Mouse (Mus musculus) kidney, adult 2 months (tissue): ENCODE results near the gene Itgae. TPM values are rescaled to one million over a fixed set of nuclear protein-coding genes. Genes with fewer than 3 reads are reported as not detected.

Experiments
- DNase-seq: peaks from one replicate; pipeline ENCODE4 v3.0.0; 2021
- H3K27ac ChIP-seq: fragments of 200-500 bp; 2 replicates; pipeline ENCODE4 v1.5.1; 2012; ENCODE audit warnings: low read depth, low read length, control low read depth, inconsistent platforms; ENCODE audit not compliant: insufficient read depth
- H3K27me3 ChIP-seq: fragments of 200-500 bp; replicated peaks from 2 replicates; pipeline ENCODE4 v1.6.1; 2012; ENCODE audit warnings: mild to moderate bottlenecking, moderate library complexity, low read length, inconsistent platforms; ENCODE audit not compliant: control insufficient read depth, insufficient read depth
- H3K36me3 ChIP-seq: fragments of 200-500 bp; 2 replicates; pipeline ENCODE4 v1.6.1; 2012; ENCODE audit warnings: mild to moderate bottlenecking, moderate library complexity, low read length, inconsistent platforms; ENCODE audit not compliant: control insufficient read depth, insufficient read depth
- H3K4me1 ChIP-seq: fragments of 200-500 bp; 2 replicates; pipeline ENCODE4 v1.6.1; 2011; ENCODE audit warnings: low read length; ENCODE audit not compliant: control insufficient read depth, insufficient read depth
- H3K4me3 ChIP-seq: fragments of 200-500 bp; 2 replicates; pipeline ENCODE4 v1.5.1; 2011; ENCODE audit warnings: mild to moderate bottlenecking, low read depth, low read length, control low read depth; ENCODE audit not compliant: insufficient read depth
- CTCF ChIP-seq: fragments of 200-500 bp; conservative IDR thresholded peaks from 2 replicates; pipeline ENCODE4 v1.5.1; 2011; ENCODE audit warnings: low read depth, mild to moderate bottlenecking, control low read depth, low read length, moderate library complexity, mixed read lengths; ENCODE audit not compliant: insufficient read depth, insufficient read length
- POLR2A ChIP-seq: fragments of 200-500 bp; IDR thresholded peaks from one replicate; pipeline ENCODE4 v1.6.1; 2011; ENCODE audit warnings: low read depth, low read length, control low read depth
- whole genome bisulfite sequencing: fragments of 180-500 bp; shearing (Covaris S2); methylation state at CpG from one replicate; pipeline ENCODE4 v1.1.7; 2018; 5-methylcytosine and 5-hydroxymethylcytosine counted together
- polyA plus RNA-seq: library from polyadenylated mRNA; depleted of rRNA; stranded (reverse); fragments of >200 nt; gene quantifications from 2 replicates; pipeline ENCODE4 v1.2.3, GENCODE M21; 2012

Gene Itgae
- polyA plus RNA-seq, 1 experiment, result 1.0 TPM

DNA sequence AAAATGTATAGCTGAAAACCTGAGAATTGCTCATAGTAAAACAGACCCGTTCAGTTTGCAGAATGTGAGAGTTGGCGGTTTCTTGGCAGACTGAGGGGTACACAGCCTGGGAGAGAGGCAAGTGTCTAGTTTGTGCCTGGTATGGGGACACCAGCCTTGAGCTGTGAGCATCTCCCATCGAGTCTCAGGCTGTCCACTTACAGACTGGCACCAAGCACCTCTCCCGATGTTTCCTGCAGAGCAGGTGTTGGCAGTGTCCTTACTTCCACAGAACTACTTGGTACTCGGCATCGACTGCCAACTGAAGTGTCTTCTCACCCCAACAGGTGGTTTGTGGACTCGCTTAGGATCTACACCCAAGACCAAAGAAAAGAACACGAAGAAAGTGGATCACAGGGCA lies 11.8 kb upstream of the Itgae start:
- WGBS, result 96% methylated on average over 8 of the region's 8 CpGs
- Histone ChIP-seq H3K27me3 (no peaks in the 10 kb centered on the region), H3K27ac (no peak overlapping the region), H3K36me3 (peaks cover 7% of the 10 kb centered on the region), H3K4me1 (no peaks in the 10 kb centered on the region), H3K4me3 (no peak overlapping the region)
- TF ChIP-seq CTCF (no peak), POLR2A (no peak)
- DNase-seq, result no peak

DNA sequence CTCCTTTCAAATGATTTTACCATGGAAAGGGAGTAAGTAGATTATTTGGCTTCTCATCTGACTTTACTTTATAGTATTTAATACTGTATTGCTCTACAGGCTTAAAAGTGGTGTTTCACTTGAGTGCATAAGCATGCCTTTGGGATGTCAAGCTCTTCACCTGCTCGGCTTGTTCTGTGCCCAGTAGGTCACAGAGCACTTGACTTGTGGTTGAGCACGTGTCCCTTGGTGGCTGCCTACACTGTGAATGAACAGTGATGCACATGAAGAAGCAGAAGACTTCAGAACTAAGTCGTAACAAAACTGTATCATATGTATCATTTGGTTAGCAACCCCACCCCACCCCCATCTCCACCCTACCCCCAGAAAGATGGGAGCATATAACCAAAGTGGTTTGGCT lies 10.1 kb upstream of the Itgae start:
- peaks cover 9% of the 10 kb centered on the region for H3K4me1 ChIP-seq
- peak; percentile 63 for DNase-seq
- H3K4me3 ChIP-seq, result no peak overlapping the region
- H3K27me3 ChIP-seq, result no peaks in the 10 kb centered on the region
- no peak for TF ChIP-seq POLR2A
- 53% methylated on average over 3 of the region's 3 CpGs for WGBS
- peaks cover 7% of the 10 kb centered on the region for H3K36me3 ChIP-seq
- H3K27ac ChIP-seq, result no peak overlapping the region

GRCm38 (mm10) chr11:73084303-73084702 lies 6.1 kb upstream of the Itgae start:
- DNase-seq, result no peak
- H3K27ac ChIP-seq, result peak overlapping the region; percentile 29; the same call in 1 of the 2 replicates

DNA sequence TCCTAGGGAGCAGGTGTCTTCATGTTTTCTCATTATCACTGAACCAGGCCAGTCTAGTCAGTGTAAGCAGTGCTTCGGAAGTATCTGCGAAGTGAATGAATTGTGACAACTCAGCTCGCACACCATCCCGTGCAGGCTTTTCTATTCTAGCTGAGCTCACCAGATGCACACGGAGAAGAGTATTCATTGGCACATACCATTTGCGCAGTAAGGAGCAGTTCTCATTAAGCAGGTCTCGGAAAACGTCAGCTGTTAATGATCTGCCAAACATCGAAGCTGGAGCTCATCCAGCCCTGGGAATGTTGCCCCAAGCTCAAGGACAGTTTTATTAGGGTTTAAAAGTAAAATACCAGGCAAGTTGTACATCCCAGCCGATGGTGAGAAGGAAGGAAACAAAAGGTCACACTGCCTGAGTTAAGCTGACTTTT lies 5.6 kb upstream of the Itgae start:
- Histone ChIP-seq H3K27ac (peak overlapping the region; percentile 54), H3K4me1 (peaks cover 11% of the 10 kb centered on the region), H3K4me3 (no peak overlapping the region), H3K36me3 (no peaks in the 10 kb centered on the region; the same call in 1 of the 2 replicates), H3K27me3 (no peaks in the 10 kb centered on the region)
- 12% methylated on average over 10 of the region's 10 CpGs for WGBS
- TF ChIP-seq CTCF (no peak), POLR2A (no peak)
- peak; percentile 94 for DNase-seq

More at GRCm38 (mm10) chr11:73084303-73084702, 6.1 kb upstream of the Itgae start:
- WGBS, result 47% methylated on average over 6 of the region's 6 CpGs
- no peaks in the 10 kb centered on the region; the same call in none of the 2 replicates for H3K36me3 ChIP-seq
- TF ChIP-seq POLR2A, result no peak
- no peak for TF ChIP-seq CTCF
- H3K27me3 ChIP-seq, result no peaks in the 10 kb centered on the region
- peaks cover 11% of the 10 kb centered on the region for H3K4me1 ChIP-seq
- no peak overlapping the region for H3K4me3 ChIP-seq

- Histone ChIP-seq H3K27me3 (no peaks in the 10 kb centered on the region), H3K36me3 (no peaks in the 10 kb centered on the region; the same call in 1 of the 2 replicates), H3K27ac (peak overlapping the region; percentile 54), H3K4me1 (peaks cover 11% of the 10 kb centered on the region), H3K4me3 (no peak overlapping the region)
- no peak for TF ChIP-seq CTCF
- TF ChIP-seq POLR2A, result no peak
- WGBS, result 25% methylated on average over 7 of the region's 7 CpGs
- peak; percentile 61 for DNase-seq
Observed at GRCm38 (mm10) chr11:73085391-73085790, 5.0 kb upstream of the Itgae start.

- TF ChIP-seq POLR2A, result no peak
- no peak for TF ChIP-seq CTCF
- H3K27ac ChIP-seq, result no peak overlapping the region
- H3K27me3 ChIP-seq, result no peaks in the 10 kb centered on the region
- peaks cover 11% of the 10 kb centered on the region for H3K4me1 ChIP-seq
- no peak overlapping the region for H3K4me3 ChIP-seq
- no peak for DNase-seq
- H3K36me3 ChIP-seq, result no peaks in the 10 kb centered on the region
- WGBS, result 71% methylated on average over 6 of the region's 6 CpGs
Observed at GRCm38 (mm10) chr11:73087700-73088480, 2.5 kb upstream of the Itgae start.

- TF ChIP-seq CTCF (no peak), POLR2A (no peak)
- Histone ChIP-seq H3K4me1 (no peaks in the 10 kb centered on the region), H3K36me3 (no peaks in the 10 kb centered on the region), H3K27me3 (no peaks in the 10 kb centered on the region), H3K27ac (no peak overlapping the region), H3K4me3 (no peak overlapping the region)
- WGBS, result 96% methylated on average over 2 of the region's 2 CpGs
- DNase-seq, result no peak
Observed at GRCm38 (mm10) chr11:73090826-73091225, 443 bp downstream of the Itgae start.
